Mouse (Mus musculus): ENCODE measurements around the gene Scd4. TPM values are rescaled to one million over a fixed set of nuclear protein-coding genes. Genes with fewer than 3 reads are reported as not detected.
"Not testable (repeated sequence)": the region's sequence is repeated elsewhere in the genome, so short reads cannot be mapped to it uniquely, and the experiment has no call there.

Scd4 gene
- total RNA-seq, 2 experiments from 2014 or later: 0.10 to 0.20 TPM

GRCm38 (mm10) chr19:44314871-44315414 lies 17.9 kb upstream of the Scd4 start:
- DNase-seq: peak in 1 of 2 experiments; percentile 43
- intact Hi-C loops (cut with DNase I): no loop called here

GRCm38 (mm10) chr19:44316752-44317315 lies 16.1 kb upstream of the Scd4 start:
- no peak for DNase-seq
- intact Hi-C loops (cut with DNase I): no loop called here

- intact Hi-C loops (cut with DNase I): no loop called here
- no peak for DNase-seq
These were observed 15.5 kb upstream of the Scd4 start for GRCm38 (mm10) chr19:44317391-44317790.

GRCm38 (mm10) chr19:44318545-44318944 lies 14.3 kb upstream of the Scd4 start:
- DNase-seq: no peak
- intact Hi-C loops (cut with DNase I): no loop called here

- no peak for DNase-seq
- intact Hi-C loops (cut with DNase I): no loop called here
These were observed 12.6 kb upstream of the Scd4 start for GRCm38 (mm10) chr19:44320316-44320715.

GRCm38 (mm10) chr19:44321201-44321600 lies 11.7 kb upstream of the Scd4 start:
- no peak for DNase-seq
- intact Hi-C loops (cut with DNase I): no loop called here

GRCm38 (mm10) chr19:44321631-44322030 lies 11.3 kb upstream of the Scd4 start:
- intact Hi-C loops (cut with DNase I): no loop called here
- no peak for DNase-seq

GRCm38 (mm10) chr19:44329566-44329965 lies 3.3 kb upstream of the Scd4 start:
- intact Hi-C loops (cut with DNase I): no loop called here
- no peak for DNase-seq

GRCm38 (mm10) chr19:44331128-44331527 lies 1.8 kb upstream of the Scd4 start:
- DNase-seq; intact Hi-C loops (cut with DNase I): not testable (repeated sequence)

- no peak for DNase-seq
- intact Hi-C loops (cut with DNase I): no loop called here
These were observed 981 bp upstream of the Scd4 start for GRCm38 (mm10) chr19:44331911-44332310.

- DNase-seq: no peak
- intact Hi-C loops (cut with DNase I): no loop called here
These were observed 566 bp upstream of the Scd4 start for GRCm38 (mm10) chr19:44332326-44332725.

- intact Hi-C loops (cut with DNase I): no loop called here
- no peak for DNase-seq
These were observed 1.1 kb downstream of the Scd4 start for GRCm38 (mm10) chr19:44333991-44334390.

- intact Hi-C loops (cut with DNase I): no loop called here
- DNase-seq: no peak
These were observed 3.2 kb downstream of the Scd4 start for GRCm38 (mm10) chr19:44335876-44336662.

GRCm38 (mm10) chr19:44349689-44350088 lies 16.8 kb downstream of the Scd4 start:
- intact Hi-C loops (cut with DNase I): no loop called here

GRCm38 (mm10) chr19:44351756-44352155 lies 18.9 kb downstream of the Scd4 start:
- intact Hi-C loops (cut with DNase I): no loop called here
- DNase-seq: no peak

More at GRCm38 (mm10) chr19:44349689-44350088, 16.8 kb downstream of the Scd4 start:
- DNase-seq: no peak

GRCm38 (mm10) chr19:44358700-44359099 lies 25.8 kb downstream of the Scd4 start:
- intact Hi-C loops (cut with DNase I): no loop called here
- no peak for DNase-seq

- intact Hi-C loops (cut with DNase I): loop anchor here (10.0 kb wide), 1 partner anchor 119 kb away; no protein-coding TSS in a partner anchor
- DNase-seq: peak; percentile 28 to 36
These were observed 30.6 kb downstream of the Scd4 start for GRCm38 (mm10) chr19:44363529-44363928.

GRCm38 (mm10) chr19:44364029-44364428 lies 31.1 kb downstream of the Scd4 start:
- no peak for DNase-seq
- intact Hi-C loops (cut with DNase I): loop anchor here (10.0 kb wide), 1 partner anchor 119 kb away; no protein-coding TSS in a partner anchor

GRCm38 (mm10) chr19:44365733-44366132 lies 32.8 kb downstream of the Scd4 start:
- intact Hi-C loops (cut with DNase I): loop anchor here (10.0 kb wide), 1 partner anchor 121 kb away; no protein-coding TSS in a partner anchor
- no peak for DNase-seq

GRCm38 (mm10) chr19:44367076-44367475 lies 34.2 kb downstream of the Scd4 start:
- intact Hi-C loops (cut with DNase I): loop anchor here (10.0 kb wide), 1 partner anchor 122 kb away; no protein-coding TSS in a partner anchor

GRCm38 (mm10) chr19:44369371-44369770 lies 36.5 kb downstream of the Scd4 start:
- intact Hi-C loops (cut with DNase I): loop anchor here (10.0 kb wide), 1 partner anchor 125 kb away; no protein-coding TSS in a partner anchor
- DNase-seq: no peak

More at GRCm38 (mm10) chr19:44367076-44367475, 34.2 kb downstream of the Scd4 start:
- DNase-seq: not testable (repeated sequence)

Measured in gastrocnemius, postnatal 36 days (tissue).